Mouse (Mus musculus) neutrophil, adult 83 days (primary cell): ENCODE data around the gene Xrcc1. TPM values are rescaled to one million over a fixed set of nuclear protein-coding genes. Genes with fewer than 3 reads are reported as not detected.

Experiments used
- total RNA-seq, 2 experiments: library from RNA; stranded (reverse); gene quantifications; one replicate each; pipeline ENCODE4 v1.2.4; 2023

Xrcc1 gene
- 10 to 100 TPM; 33.5 to 34.6 TPM for total RNA-seq

DNA sequence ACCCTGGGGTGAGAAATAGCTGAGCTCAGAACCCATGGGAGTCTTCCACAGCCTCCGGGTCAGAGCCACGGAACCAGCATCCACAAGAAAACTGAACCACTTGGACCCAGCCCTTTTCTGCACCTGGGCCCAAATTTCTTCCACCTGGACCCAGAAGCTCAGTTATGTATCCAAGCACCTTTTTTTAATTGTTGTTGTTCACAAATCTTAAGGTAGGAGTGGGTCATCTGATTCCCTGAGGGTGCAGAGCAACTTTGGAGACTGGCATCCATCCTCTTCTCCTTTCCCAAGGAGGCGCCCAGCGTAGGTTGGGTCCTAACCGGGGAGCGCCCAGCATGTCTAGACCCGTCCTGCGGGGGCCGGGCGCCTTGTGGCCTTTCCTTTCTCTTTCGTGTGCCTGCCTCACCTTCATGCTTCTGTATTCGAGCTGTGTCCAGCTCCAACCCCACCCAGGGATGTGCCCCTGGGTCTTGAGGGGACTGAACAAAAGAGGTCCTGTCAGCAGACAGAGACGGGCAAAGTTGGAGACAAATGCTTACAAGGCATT, at the start of gene Xrcc1, which contains the start of gene Pinlyp:
Xrcc1 (plus strand) TSS at position 222 of the 547 bp plus-strand sequence.
Pinlyp (minus strand) TSS at position 51 of the 547 bp plus-strand sequence.

DNA sequence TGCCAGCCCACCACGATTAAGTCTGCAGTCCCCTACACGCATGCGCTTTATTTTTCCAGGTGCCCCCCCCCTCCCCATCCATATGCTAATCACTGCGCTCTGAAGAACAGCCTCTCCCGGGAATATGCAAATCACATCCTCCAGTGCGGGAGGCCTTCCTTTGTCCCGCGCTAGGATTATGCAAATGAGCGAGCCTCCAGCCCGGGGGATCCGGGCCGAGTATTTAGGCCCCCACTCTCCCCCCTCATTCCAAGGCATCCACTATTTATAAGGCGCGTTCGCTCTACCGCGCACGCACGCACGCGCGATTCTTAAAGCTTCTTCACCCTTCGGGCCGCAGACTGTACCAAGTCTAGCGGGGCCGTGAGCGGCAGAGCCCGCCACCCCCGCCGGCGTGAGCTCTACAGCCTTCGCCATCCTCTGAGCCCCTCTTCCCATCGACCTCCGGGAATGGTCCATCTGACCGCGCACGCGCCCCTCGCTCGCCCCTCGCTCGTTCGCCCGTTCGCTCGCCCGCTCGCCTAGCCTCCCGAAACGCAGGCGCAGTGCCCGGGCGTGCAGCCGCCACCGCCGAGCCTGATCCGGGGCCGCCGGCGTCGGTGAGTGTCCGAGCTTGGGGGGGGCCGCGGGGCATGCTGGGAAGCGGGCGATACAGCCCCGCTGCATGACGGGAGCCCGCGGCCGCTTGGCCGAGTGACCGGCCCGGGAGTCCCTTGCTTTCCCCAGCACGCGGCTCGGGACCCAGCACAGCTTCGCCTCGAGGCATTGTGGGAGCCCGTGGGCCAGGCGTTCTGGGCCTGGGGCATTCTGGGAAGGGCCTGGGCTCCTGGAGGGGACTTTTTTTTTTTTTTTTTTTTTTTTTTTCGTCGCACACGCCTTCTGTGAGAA, 39.0 kb upstream of the Xrcc1 start, which contains the start of gene Zfp428:
Zfp428 (plus strand) TSS at position 169 of the 888 bp plus-strand sequence.

GRCm38 (mm10) chr7:24512355-24512754, 33.7 kb upstream of the Xrcc1 start, which contains the start of gene AC161166.1:
Gene AC161166.1 (minus strand): TSS chr7:24512455.

GRCm38 (mm10) chr7:24530062-24530931, 15.8 kb upstream of the Xrcc1 start, which contains the start of gene Irgq:
Gene Irgq (plus strand): TSS chr7:24530689.

GRCm38 (mm10) chr7:24587330-24588105, 41.4 kb downstream of the Xrcc1 start, which contains the start of the genes Ethe1 and Zfp575:
Gene Ethe1 (plus strand): TSS chr7:24587543.
Gene Zfp575 (minus strand): TSS chr7:24587641.

GRCm38 (mm10) chr7:24610144-24610878, 64.2 kb downstream of the Xrcc1 start, which contains the start of gene Phldb3:
Gene Phldb3 (plus strand): TSS chr7:24610763.

Other genes starting within 250 kb of the Xrcc1 start
- gene Zfp61, start 245.1 kb upstream of the Xrcc1 start, total RNA-seq = 1 to 10 TPM; 4.1 to 4.4 TPM
- gene Zfp94, start 229.6 kb upstream of the Xrcc1 start, total RNA-seq = 1 to 10 TPM in 1 of 2 experiments, under 1 TPM in 1; 0.50 to 1.2 TPM
- gene Tescl, start 212.4 kb upstream of the Xrcc1 start, total RNA-seq = not detected
- not detected for gene Lypd5, start 197.1 kb upstream of the Xrcc1 start, total RNA-seq
- 10 to 100 TPM; 18.0 to 23.3 TPM for gene Kcnn4, start 176.0 kb upstream of the Xrcc1 start, total RNA-seq
- gene Smg9, start 146.7 kb upstream of the Xrcc1 start, total RNA-seq = 10 to 100 TPM; 47.5 to 50.1 TPM
- 1 to 10 TPM; 1.2 to 1.6 TPM for gene Irgc1, start 94.0 kb upstream of the Xrcc1 start, total RNA-seq
- 100 to 1,000 TPM; 869 to 905 TPM for gene Plaur, start 83.8 kb upstream of the Xrcc1 start, total RNA-seq
- gene Cadm4, start 64.3 kb upstream of the Xrcc1 start, total RNA-seq = under 1 TPM in 1 of 2 experiments, not detected in 1; 0.20 TPM
- gene Zfp428, start 39.3 kb upstream of the Xrcc1 start, total RNA-seq = under 1 TPM; 0.53 to 0.96 TPM
- not detected for gene AC161166.1, start 33.8 kb upstream of the Xrcc1 start, total RNA-seq
- gene Irgq, start 15.6 kb upstream of the Xrcc1 start, total RNA-seq = 1 to 10 TPM; 5.8 to 6.4 TPM
- gene Pinlyp, start 171 bp upstream of the Xrcc1 start, total RNA-seq = not detected
- 10 to 100 TPM; 64.1 to 70.6 TPM for gene Ethe1, start 41.3 kb downstream of the Xrcc1 start, total RNA-seq
- gene Zfp575, start 41.4 kb downstream of the Xrcc1 start, total RNA-seq = under 1 TPM in 1 of 2 experiments, not detected in 1; 0.15 TPM
- gene Phldb3, start 64.5 kb downstream of the Xrcc1 start, total RNA-seq = 1 to 10 TPM; 6.0 to 6.7 TPM
- not detected for gene Lypd3, start 90.3 kb downstream of the Xrcc1 start, total RNA-seq
- not detected for gene Tex101, start 130.4 kb downstream of the Xrcc1 start, total RNA-seq
- gene BC049730, start 163.0 kb downstream of the Xrcc1 start, total RNA-seq = 1 to 10 TPM in 1 of 2 experiments, not detected in 1; 1.4 TPM
- 1 to 10 TPM; 7.2 to 7.3 TPM for gene Gm4763, start 180.6 kb downstream of the Xrcc1 start, total RNA-seq
- 1,000 to 10,000 TPM; 1,228 to 1,288 TPM for gene Cd177, start 214.0 kb downstream of the Xrcc1 start, total RNA-seq
- gene Ceacam10, start 230.9 kb downstream of the Xrcc1 start, total RNA-seq = 10 to 100 TPM; 68.3 to 68.8 TPM